Mouse (Mus musculus) testis, adult 2 months (tissue): Measurements from ENCODE around the gene Ifnab. TPM values are rescaled to one million over a fixed set of nuclear protein-coding genes. Genes with fewer than 3 reads are reported as not detected.

Experiments used
- H3K27ac ChIP-seq: fragments of 200-500 bp; 2 replicates; pipeline ENCODE4 v1.5.1; 2012; ENCODE audit warnings: low read depth, low read length; ENCODE audit not compliant: control insufficient read depth, insufficient read depth
- H3K27me3 ChIP-seq: fragments of 200-500 bp; 2 replicates; pipeline ENCODE4 v1.6.1; 2012; ENCODE audit warnings: mild to moderate bottlenecking, low read length, moderate library complexity; ENCODE audit not compliant: control insufficient read depth, insufficient read depth
- H3K36me3 ChIP-seq: fragments of 200-500 bp; 2 replicates; pipeline ENCODE4 v1.6.1; 2012; ENCODE audit warnings: mild to moderate bottlenecking, low read length; ENCODE audit not compliant: control insufficient read depth, insufficient read depth
- H3K4me1 ChIP-seq: fragments of 200-500 bp; 2 replicates; pipeline ENCODE4 v1.6.1; 2012; ENCODE audit warnings: low read length; ENCODE audit not compliant: control insufficient read depth, insufficient read depth
- H3K4me3 ChIP-seq: fragments of 200-500 bp; 2 replicates; pipeline ENCODE4 v1.5.1; 2012; ENCODE audit warnings: low read depth, mild to moderate bottlenecking, low read length, moderate library complexity, mixed read lengths; ENCODE audit not compliant: control insufficient read depth
- CTCF ChIP-seq: fragments of 200-500 bp; IDR thresholded peaks from 2 replicates; pipeline ENCODE4 v1.5.1; 2012; ENCODE audit warnings: low read depth, mild to moderate bottlenecking, inconsistent platforms, low read length, moderate library complexity; ENCODE audit not compliant: control insufficient read depth, insufficient read depth, insufficient replicate concordance
- POLR2A ChIP-seq: fragments of 200-500 bp; IDR thresholded peaks from 2 replicates; pipeline ENCODE4 v1.6.1; 2012; ENCODE audit warnings: low read depth, mild to moderate bottlenecking, inconsistent platforms, low read length, moderate library complexity; ENCODE audit not compliant: control insufficient read depth
- polyA plus RNA-seq: library from polyadenylated mRNA; depleted of rRNA; stranded (reverse); fragments of >200 nt; gene quantifications from 2 replicates; pipeline ENCODE4 v1.2.3, GENCODE M21; 2012

Ifnab gene
- polyA plus RNA-seq, 1 experiment: 0.62 TPM

- no peak for TF ChIP-seq CTCF
- no peak for TF ChIP-seq POLR2A
- Histone ChIP-seq H3K36me3 (no peaks in the 10 kb centered on the region), H3K27me3 (no peaks in the 10 kb centered on the region), H3K4me1 (no peaks in the 10 kb centered on the region), H3K27ac (no peak overlapping the region), H3K4me3 (no peak overlapping the region)
These were observed 5.9 kb upstream of the Ifnab start for GRCm38 (mm10) chr4:88697108-88697507.

DNA sequence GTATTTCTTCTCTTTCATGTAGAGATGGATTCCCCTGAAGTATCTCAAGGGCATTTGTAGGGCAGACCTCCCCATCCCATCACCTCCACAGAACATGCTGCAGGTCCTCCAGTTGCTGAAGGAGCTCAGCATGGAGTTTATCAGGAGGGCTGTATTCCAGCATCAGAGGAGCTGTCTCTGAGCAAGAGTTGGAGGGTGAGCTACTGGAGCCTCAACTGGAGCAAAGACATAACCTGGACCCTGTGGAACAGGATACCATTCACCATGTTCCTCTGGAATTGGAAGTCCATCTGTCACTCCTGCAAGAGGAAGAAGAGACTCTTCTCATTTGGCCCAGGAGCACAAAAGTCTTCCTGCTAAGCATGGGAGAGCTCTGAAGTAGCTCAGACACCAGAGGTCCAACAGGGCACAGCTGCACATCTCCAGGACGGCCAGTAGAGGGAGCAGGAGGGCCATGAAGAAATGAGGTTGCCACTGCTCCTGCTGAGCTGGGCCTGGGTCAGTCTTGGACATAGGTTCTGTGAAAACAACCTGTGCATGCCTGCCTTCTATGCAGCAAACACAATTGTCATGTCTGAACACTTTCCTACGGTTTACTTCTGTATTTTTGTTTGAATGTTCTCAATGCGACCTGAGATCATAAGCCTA, 5.2 kb upstream of the Ifnab start:
- H3K4me3 ChIP-seq: no peak overlapping the region
- TF ChIP-seq CTCF (peak; percentile 98; the same call in 1 of the 2 replicates), POLR2A (no peak)
- no peaks in the 10 kb centered on the region for H3K27me3 ChIP-seq
- H3K27ac ChIP-seq: no peak overlapping the region
- H3K36me3 ChIP-seq: no peaks in the 10 kb centered on the region
- no peaks in the 10 kb centered on the region for H3K4me1 ChIP-seq

- Histone ChIP-seq H3K36me3 (no peaks in the 10 kb centered on the region), H3K4me3 (no peak overlapping the region), H3K27me3 (no peaks in the 10 kb centered on the region), H3K4me1 (no peaks in the 10 kb centered on the region), H3K27ac (no peak overlapping the region)
- TF ChIP-seq POLR2A (no peak), CTCF (no peak)
These were observed 2.2 kb upstream of the Ifnab start for GRCm38 (mm10) chr4:88693392-88693791.

GRCm38 (mm10) chr4:88692537-88692936, 1.4 kb upstream of the Ifnab start:
- TF ChIP-seq POLR2A (no peak), CTCF (no peak)
- Histone ChIP-seq H3K4me3 (no peak overlapping the region), H3K27me3 (no peaks in the 10 kb centered on the region), H3K36me3 (no peaks in the 10 kb centered on the region), H3K4me1 (no peaks in the 10 kb centered on the region), H3K27ac (no peak overlapping the region)

GRCm38 (mm10) chr4:88683812-88684211, 7.3 kb downstream of the Ifnab start, which contains the start of gene Ifna2:
TSS of gene Ifna2 (minus strand) at chr4:88683912.
- Histone ChIP-seq H3K27ac (no peak within 1 kb of the TSS), H3K4me3 (no peak within 1 kb of the TSS), H3K36me3 (no peaks in the 10 kb centered on the region), H3K27me3 (no peaks in the 10 kb centered on the region), H3K4me1 (no peaks in the 10 kb centered on the region)
- TF ChIP-seq CTCF: no peak
- no peak for TF ChIP-seq POLR2A

DNA sequence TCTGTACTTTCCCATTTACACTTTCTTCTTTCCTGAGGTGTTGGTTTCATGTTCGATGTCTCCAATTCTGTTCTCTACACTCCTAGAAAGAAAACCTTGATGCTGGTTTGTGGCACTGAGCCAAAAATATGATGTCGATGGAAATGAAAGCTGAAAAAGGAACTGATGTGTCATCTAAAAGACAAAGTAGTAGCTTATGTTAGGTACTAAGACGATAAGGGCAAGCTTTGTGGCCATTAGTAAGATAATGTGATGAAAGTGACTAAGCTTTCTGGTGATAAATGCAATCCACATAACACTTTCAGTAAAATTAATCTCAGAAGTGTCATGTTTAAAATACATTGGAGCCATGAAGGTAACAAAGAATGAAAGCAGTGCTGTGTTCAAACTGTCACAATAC, 9.8 kb downstream of the Ifnab start:
- Histone ChIP-seq H3K36me3 (no peaks in the 10 kb centered on the region), H3K4me1 (no peaks in the 10 kb centered on the region), H3K27ac (no peak overlapping the region), H3K27me3 (no peaks in the 10 kb centered on the region), H3K4me3 (no peak overlapping the region)
- TF ChIP-seq POLR2A (no peak), CTCF (no peak)

GRCm38 (mm10) chr4:88680362-88680761, 10.8 kb downstream of the Ifnab start:
- no peaks in the 10 kb centered on the region for H3K4me1 ChIP-seq
- no peaks in the 10 kb centered on the region for H3K27me3 ChIP-seq
- no peak overlapping the region for H3K4me3 ChIP-seq
- no peak overlapping the region for H3K27ac ChIP-seq
- no peaks in the 10 kb centered on the region for H3K36me3 ChIP-seq
- TF ChIP-seq CTCF (no peak), POLR2A (no peak)
